Mouse (Mus musculus): ENCODE data around the gene Slc6a21. TPM values are rescaled to one million over a fixed set of nuclear protein-coding genes. Genes with fewer than 3 reads are reported as not detected.
A peak's percentile ranks its signal among the peaks of the same experiment; 100 is the strongest.

Slc6a21 gene
- not detected in 2 replicates for polyA plus RNA-seq (2015; fragmentation: Nextera tagmentation; extraction: Ambion mirVana)

DNA sequence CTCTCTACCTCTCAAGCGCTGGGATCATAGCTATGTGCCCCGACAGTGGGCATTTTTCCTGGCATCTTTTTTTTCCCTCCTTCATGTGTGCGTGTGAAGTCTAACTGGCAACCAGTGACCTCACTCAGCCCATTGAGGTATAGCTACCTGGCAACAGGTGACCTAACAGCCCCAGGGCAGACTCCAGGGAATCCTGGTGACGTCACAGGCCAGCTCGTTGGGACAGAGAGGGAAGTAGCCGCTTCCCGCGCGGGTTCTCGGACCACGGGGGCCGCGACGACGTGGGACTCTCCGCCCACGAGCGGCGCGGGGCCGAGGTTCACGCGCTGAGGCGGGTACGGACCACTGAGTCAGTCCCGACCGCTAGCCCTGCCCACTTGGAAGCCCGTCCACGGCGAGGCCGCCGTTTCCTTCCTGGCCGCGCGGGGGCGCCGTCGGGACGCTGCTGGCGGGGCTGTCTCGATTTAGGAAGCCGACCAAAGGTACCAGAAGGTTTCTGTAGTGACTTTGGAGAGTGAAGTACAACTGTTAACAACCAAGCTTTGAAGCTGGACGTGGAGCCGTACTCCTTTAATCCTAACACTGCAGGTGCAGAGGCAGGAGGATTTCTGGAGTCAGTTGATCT, at the start of gene Slc6a21:
Gene Slc6a21 (plus strand): TSS at position 378 of the 625 bp plus-strand sequence.
- peak within 1 kb of the TSS; percentile 34 for H3K4me3 ChIP-seq
- H3K36me3 ChIP-seq (ENCODE audit: poor library complexity, severe bottlenecking) = no peaks in the 10 kb centered on the region
- H3K4me1 ChIP-seq = peaks cover 15% of the 10 kb centered on the region
- no peak within 1 kb of the TSS for H3K27ac ChIP-seq
- 0 out of 2 replicates have a peak within 1 kb of the TSS, but pooled peaks have one; percentile 28 for H3K9ac ChIP-seq
- ATAC-seq = no peak
- no peaks in the 10 kb centered on the region for H3K9me3 ChIP-seq (replicated peaks)
- 8% methylated on average over 44 of the region's 44 CpGs for WGBS
- peaks cover 3% of the 10 kb centered on the region; the same call in 1 of the 2 replicates for H3K27me3 ChIP-seq
- H3K4me2 ChIP-seq = peak within 1 kb of the TSS; percentile 58

- Histone ChIP-seq H3K4me2 (no peak overlapping the region), H3K27me3 (no peaks in the 10 kb centered on the region), H3K9ac (no peak overlapping the region), H3K9me3 (replicated peaks) (no peaks in the 10 kb centered on the region), H3K27ac (no peak overlapping the region), H3K4me1 (peaks cover 12% of the 10 kb centered on the region), H3K4me3 (no peak overlapping the region), H3K36me3 (ENCODE audit: poor library complexity, severe bottlenecking) (peaks cover 86% of the 10 kb centered on the region)
- ATAC-seq = no peak
- WGBS = 97% methylated on average over 18 of the region's 18 CpGs
Observed at GRCm38 (mm10) chr7:45228548-45228947, 48.8 kb upstream of the Slc6a21 start.

DNA sequence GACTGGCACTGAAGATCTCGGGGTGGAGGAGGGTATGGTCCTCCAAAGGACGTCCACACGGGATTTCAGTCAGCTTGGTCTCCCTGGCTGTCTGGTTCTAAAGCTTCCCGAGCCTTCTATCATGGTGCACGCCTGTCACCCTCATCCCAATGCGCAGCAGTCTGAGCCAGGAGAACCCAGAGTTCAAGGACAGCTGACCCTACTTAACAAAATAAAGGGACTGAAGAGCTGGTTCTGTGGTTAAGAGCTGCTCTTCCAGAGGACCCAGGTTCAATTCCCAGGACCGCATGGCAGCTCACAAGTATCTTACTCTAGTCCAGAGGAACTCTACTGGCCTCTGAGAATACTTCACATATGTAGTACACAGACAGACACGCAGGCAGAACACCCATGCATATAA, 48.3 kb upstream of the Slc6a21 start:
- peaks cover 81% of the 10 kb centered on the region for H3K36me3 ChIP-seq (ENCODE audit: poor library complexity, severe bottlenecking)
- WGBS = 95% methylated on average over 8 of the region's 8 CpGs
- no peaks in the 10 kb centered on the region; the same call in 1 of the 2 replicates for H3K27me3 ChIP-seq
- H3K4me3 ChIP-seq = no peak overlapping the region
- no peak for ATAC-seq
- no peak overlapping the region for H3K4me2 ChIP-seq
- H3K27ac ChIP-seq = no peak overlapping the region
- peaks cover 17% of the 10 kb centered on the region for H3K4me1 ChIP-seq
- H3K9ac ChIP-seq = no peak overlapping the region
- H3K9me3 ChIP-seq (replicated peaks) = no peaks in the 10 kb centered on the region

GRCm38 (mm10) chr7:45229459-45230203, 47.7 kb upstream of the Slc6a21 start:
- Histone ChIP-seq H3K27me3 (no peaks in the 10 kb centered on the region; the same call in 1 of the 2 replicates), H3K4me3 (no peak overlapping the region), H3K9ac (no peak overlapping the region), H3K27ac (no peak overlapping the region), H3K36me3 (ENCODE audit: poor library complexity, severe bottlenecking) (peaks cover 75% of the 10 kb centered on the region), H3K4me2 (no peak overlapping the region), H3K9me3 (replicated peaks) (no peaks in the 10 kb centered on the region), H3K4me1 (peaks cover 23% of the 10 kb centered on the region)
- WGBS = 93% methylated on average over 7 of the region's 7 CpGs
- ATAC-seq = no peak

- 90% methylated on average over 12 of the region's 12 CpGs for WGBS
- H3K9me3 ChIP-seq (replicated peaks) = no peaks in the 10 kb centered on the region
- H3K4me3 ChIP-seq = no peak overlapping the region
- H3K36me3 ChIP-seq (ENCODE audit: poor library complexity, severe bottlenecking) = peaks cover 59% of the 10 kb centered on the region
- no peak for ATAC-seq
- no peak overlapping the region for H3K4me2 ChIP-seq
- H3K27me3 ChIP-seq = peaks cover 5% of the 10 kb centered on the region; the same call in 1 of the 2 replicates
- peaks cover 35% of the 10 kb centered on the region for H3K4me1 ChIP-seq
- H3K9ac ChIP-seq = no peak overlapping the region
- no peak overlapping the region for H3K27ac ChIP-seq
Observed at GRCm38 (mm10) chr7:45231192-45231591, 46.1 kb upstream of the Slc6a21 start.

DNA sequence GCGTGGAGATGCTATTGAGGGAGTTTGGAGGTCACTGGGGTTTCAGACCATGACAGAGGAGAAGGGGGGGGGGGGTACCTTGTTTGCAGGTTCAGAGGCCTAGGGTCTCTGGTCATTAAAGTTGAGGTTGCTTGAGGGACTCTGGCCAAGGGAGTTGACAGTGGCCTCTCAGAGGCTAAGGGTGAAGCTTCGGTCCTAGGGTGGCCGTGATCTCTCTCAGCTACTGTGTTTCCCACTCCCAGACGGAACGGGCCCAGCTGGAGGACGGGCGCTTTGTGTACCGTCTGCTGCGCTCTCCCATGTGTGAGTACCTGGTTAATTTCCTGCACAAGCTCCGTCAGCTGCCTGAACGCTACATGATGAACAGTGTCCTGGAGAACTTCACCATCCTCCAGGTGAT, 45.4 kb upstream of the Slc6a21 start:
- Histone ChIP-seq H3K4me1 (peaks cover 35% of the 10 kb centered on the region), H3K27me3 (peaks cover 11% of the 10 kb centered on the region; the same call in 1 of the 2 replicates), H3K27ac (no peak overlapping the region), H3K36me3 (ENCODE audit: poor library complexity, severe bottlenecking) (peaks cover 52% of the 10 kb centered on the region), H3K4me3 (no peak overlapping the region), H3K9ac (no peak overlapping the region), H3K9me3 (replicated peaks) (no peaks in the 10 kb centered on the region), H3K4me2 (no peak overlapping the region)
- 91% methylated on average over 11 of the region's 11 CpGs for WGBS
- ATAC-seq = no peak

- Histone ChIP-seq H3K27ac (peak overlapping the region; percentile 44), H3K27me3 (peaks cover 17% of the 10 kb centered on the region), H3K9ac (no peak overlapping the region), H3K9me3 (replicated peaks) (no peaks in the 10 kb centered on the region), H3K4me2 (no peak overlapping the region), H3K4me1 (peaks cover 35% of the 10 kb centered on the region), H3K36me3 (ENCODE audit: poor library complexity, severe bottlenecking) (peaks cover 44% of the 10 kb centered on the region), H3K4me3 (no peak overlapping the region)
- no peak for ATAC-seq
- WGBS = 73% methylated on average over 13 of the region's 13 CpGs
Observed at GRCm38 (mm10) chr7:45232716-45233465, 44.4 kb upstream of the Slc6a21 start.

GRCm38 (mm10) chr7:45233580-45234332, 43.6 kb upstream of the Slc6a21 start:
- H3K9ac ChIP-seq = peak overlapping the region; percentile 46
- H3K9me3 ChIP-seq (replicated peaks) = no peaks in the 10 kb centered on the region
- WGBS = 21% methylated on average over 19 of the region's 20 CpGs
- H3K27ac ChIP-seq = peak overlapping the region; percentile 68
- H3K4me3 ChIP-seq = no peak overlapping the region; the same call in 1 of the 2 replicates
- peaks cover 35% of the 10 kb centered on the region for H3K4me1 ChIP-seq
- peak overlapping the region; percentile 49 for H3K4me2 ChIP-seq
- ATAC-seq = peak; percentile 37
- peaks cover 36% of the 10 kb centered on the region for H3K36me3 ChIP-seq (ENCODE audit: poor library complexity, severe bottlenecking)
- peaks cover 26% of the 10 kb centered on the region for H3K27me3 ChIP-seq

DNA sequence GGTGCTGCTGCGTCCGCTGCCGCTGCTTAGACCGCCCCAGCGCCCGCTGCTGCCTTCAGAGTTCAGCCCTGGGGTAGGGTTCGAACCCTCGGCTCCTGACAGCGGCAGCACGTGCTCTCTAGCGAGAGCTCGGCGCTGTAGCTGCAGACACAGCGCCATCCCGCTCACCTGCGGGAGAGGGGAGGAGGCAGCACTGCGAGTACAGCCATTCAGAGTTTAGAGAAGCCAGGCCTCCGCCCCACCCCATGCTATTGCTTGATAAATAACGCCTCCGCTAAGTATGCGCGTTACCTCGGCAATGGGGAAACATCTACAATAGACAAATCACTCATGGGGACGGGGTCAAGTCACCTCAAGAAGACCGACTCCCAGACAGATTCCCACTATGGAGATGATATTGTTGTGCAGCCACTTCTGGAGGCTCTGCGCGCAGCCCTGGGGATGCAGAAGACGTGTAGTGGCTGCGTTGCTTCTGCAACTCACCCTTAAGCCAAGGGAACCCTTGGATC, 42.9 kb upstream of the Slc6a21 start:
- no peaks in the 10 kb centered on the region for H3K9me3 ChIP-seq (replicated peaks)
- H3K9ac ChIP-seq = peak overlapping the region; percentile 46
- peak overlapping the region; percentile 68 for H3K27ac ChIP-seq
- H3K4me2 ChIP-seq = peak overlapping the region; percentile 49
- H3K36me3 ChIP-seq (ENCODE audit: poor library complexity, severe bottlenecking) = peaks cover 29% of the 10 kb centered on the region
- H3K27me3 ChIP-seq = peaks cover 32% of the 10 kb centered on the region
- 6% methylated on average over 29 of the region's 29 CpGs for WGBS
- ATAC-seq = peak; percentile 37; the same call in 1 of the 2 replicates
- H3K4me1 ChIP-seq = peaks cover 35% of the 10 kb centered on the region
- H3K4me3 ChIP-seq = no peak overlapping the region; the same call in 1 of the 2 replicates

GRCm38 (mm10) chr7:45234922-45235571, 42.3 kb upstream of the Slc6a21 start:
- peaks cover 35% of the 10 kb centered on the region for H3K4me1 ChIP-seq
- peak; percentile 80 for ATAC-seq
- peak overlapping the region; percentile 68 for H3K27ac ChIP-seq
- peaks cover 36% of the 10 kb centered on the region for H3K27me3 ChIP-seq
- peaks cover 23% of the 10 kb centered on the region for H3K36me3 ChIP-seq (ENCODE audit: poor library complexity, severe bottlenecking)
- 5% methylated on average over 21 of the region's 21 CpGs for WGBS
- H3K9ac ChIP-seq = peak overlapping the region; percentile 27
- peak overlapping the region; percentile 49 for H3K4me2 ChIP-seq
- no peaks in the 10 kb centered on the region for H3K9me3 ChIP-seq (replicated peaks)
- peak overlapping the region; percentile 13 for H3K4me3 ChIP-seq

Measured in forebrain, embryonic 13.5 days (tissue).